Mouse (Mus musculus): ENCODE data around the gene Dnmt3b.
A peak's percentile ranks its signal among the peaks of the same experiment; 100 is the strongest.

Gene Dnmt3b

DNA sequence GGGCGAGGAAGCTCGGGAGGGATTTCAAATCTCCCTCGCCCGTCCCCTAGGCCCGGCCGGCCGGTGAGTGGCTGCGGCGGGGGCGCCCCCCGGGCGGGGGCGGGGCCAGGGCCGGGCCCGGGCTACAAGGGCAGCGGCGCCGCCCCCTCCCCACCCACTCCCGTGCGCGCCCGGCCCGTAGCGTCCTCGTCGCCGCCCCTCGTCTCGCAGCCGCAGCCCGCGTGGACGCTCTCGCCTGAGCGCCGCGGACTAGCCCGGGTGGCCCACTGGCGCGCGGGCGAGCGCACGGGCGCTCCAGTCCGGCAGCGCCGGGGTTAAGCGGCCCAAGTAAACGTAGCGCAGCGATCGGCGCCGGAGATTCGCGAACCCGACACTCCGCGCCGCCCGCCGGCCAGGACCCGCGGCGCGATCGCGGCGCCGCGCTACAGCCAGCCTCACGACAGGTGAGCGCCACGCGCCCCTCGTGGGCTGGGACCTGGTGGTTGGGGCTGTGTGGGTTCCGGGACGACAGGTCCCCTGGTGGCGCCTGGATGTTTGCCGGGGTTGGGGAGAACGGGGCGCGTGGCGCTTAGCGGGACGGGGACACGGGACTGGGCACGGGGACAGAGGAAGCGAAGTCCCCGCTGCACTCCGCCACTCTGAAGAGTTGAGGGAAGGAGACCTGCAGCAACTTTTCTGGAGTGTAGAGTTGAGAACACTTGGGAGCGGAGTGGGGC is at the start of gene Dnmt3b:
TSS of gene Dnmt3b (plus strand) at position 153 of the 716 bp plus-strand sequence.
- peak; percentile 73 to 79 for DNase-seq

DNA sequence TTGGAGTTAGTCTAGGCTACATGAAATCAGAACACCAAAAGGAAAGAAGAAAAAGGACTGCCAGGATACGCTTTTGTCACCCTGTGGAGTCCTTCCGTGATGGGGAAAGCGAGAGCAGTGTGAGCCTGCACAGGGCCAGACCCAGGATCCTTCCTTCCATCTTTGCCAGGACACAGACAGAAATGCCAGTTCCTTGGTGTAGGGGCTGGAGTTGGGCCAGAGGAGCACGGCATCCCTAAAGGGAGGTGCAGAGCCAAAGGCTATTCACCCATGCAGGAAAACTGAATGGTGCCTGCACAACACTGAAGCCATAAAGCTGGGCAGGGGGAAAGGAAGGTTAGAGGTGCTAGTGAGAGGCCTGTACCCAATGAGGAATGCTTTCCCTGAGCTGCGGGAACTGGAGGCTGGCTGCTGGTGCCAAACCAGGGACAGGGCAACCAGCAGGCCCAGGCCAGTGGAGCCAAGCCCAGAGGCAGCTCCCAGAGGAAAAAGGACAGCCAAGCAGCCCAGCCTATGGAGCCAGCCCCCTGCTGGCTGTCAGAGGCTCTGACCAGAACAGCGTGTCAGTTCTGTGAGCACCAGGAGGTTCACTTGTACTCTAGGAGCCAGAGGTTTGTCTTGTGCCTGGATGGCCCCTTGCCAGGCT is 49.1 kb upstream of the Dnmt3b start:
- peak; percentile 62 to 70 for DNase-seq

- DNase-seq: peak in 1 of 2 experiments; percentile 56
These were observed 48.3 kb upstream of the Dnmt3b start for GRCm38 (mm10) chr2:153600667-153601648.

GRCm38 (mm10) chr2:153603724-153604123 is 45.5 kb upstream of the Dnmt3b start:
- peak in 1 of 2 experiments; percentile 55 for DNase-seq

GRCm38 (mm10) chr2:153606421-153606820 is 42.8 kb upstream of the Dnmt3b start:
- peak in 1 of 2 experiments; percentile 37 for DNase-seq

GRCm38 (mm10) chr2:153607870-153608515 is 41.3 kb upstream of the Dnmt3b start:
- DNase-seq: peak; percentile 94 to 96

GRCm38 (mm10) chr2:153609058-153609457 is 40.2 kb upstream of the Dnmt3b start:
- peak; percentile 59 to 62 for DNase-seq

DNA sequence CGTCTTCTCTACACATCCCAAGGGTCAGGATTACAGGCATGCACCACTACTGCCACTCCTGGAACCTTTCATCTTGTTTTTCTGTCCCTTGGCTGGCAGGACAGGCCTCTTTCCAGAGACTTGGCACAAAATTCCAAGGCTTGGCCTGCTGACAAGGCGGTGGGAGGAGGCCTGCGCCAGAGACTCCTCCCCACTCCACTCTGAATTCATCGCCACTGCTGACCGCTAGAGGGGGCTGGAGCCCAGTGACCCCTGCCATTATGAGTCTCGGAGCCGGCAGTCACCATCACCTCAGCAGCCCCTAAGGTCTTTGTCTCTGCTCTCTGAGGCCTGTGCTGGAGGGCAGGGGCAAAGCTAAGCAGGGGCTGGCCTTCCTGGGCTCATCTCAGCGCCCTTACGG is 39.7 kb upstream of the Dnmt3b start:
- DNase-seq: peak; percentile 99

DNA sequence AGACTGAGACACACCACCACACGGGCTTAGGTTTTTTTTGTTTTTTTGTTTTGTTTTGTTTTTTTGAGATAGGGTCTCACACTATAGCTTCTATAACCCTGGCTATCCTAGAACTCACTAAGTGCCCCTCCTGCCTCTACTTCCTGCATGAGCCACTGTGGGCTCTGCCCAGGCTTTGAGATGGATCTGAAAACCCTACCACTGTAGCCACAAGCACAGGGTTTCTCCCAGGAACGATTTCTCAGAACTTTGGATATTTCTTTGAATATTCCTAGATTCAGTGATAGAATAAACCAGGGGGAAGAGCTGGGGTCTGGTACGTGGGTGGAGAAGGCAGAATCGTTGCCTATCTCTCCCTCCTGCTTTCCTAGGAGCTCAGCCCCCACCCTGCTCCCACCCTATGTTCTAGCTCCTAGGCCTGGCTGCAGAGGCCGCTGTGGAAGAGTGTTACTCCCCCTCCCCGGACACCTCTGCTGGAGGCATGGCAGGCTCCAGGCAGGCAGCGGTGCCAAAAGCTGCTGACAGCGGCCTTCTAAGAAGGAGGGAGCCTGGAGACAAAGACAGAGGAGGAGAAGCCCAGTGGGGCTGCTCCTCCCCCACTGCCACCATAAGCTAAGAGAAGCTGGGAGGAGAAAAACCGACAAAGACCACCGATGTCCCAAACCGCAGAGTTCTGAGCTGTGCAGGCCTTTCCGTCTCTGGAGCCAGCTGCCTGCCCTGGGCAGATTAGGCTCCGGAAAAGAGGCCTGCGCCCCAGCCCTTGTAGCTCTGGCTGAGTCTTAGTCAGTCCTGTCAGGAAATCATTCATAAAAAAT is 38.6 kb upstream of the Dnmt3b start:
- no peak for DNase-seq

DNA sequence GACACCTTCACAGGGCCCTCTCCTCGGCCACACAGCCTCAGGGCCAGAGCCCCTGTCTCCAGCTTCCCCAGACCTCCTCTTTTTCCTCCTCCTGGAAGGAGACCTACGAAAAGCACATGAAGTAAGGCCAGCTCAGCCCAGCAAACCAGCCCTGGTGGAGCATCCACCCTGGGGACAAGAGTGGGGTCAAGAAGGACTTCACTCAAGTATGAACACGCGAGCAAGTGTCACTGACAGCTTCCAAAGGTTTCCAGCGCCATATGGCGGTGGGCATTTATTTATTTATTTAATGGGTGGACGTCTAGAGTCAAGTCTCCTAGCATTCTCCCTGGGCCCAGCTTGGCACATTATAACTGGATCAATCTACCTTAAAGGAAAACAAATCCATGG is 38.0 kb upstream of the Dnmt3b start:
- DNase-seq: no peak

DNA sequence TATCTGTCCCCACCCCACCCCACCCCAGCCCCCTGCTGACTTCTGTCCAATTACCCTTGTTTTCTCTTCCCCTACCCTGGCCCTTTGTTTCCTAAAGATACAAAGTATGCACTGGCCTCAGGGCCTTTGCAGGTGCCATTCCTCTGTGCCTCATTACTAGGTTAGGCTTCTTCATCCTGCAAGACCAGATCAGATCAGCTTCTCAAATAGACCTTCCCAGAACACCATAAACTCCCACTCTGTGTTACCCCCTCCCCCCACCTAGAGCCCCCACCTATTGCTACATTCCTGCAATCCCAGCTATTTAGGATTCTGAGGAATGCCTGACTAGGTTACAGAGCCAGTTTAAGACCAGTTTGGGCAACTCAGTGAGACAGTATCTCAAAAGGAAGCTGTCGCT is 37.5 kb upstream of the Dnmt3b start:
- no peak for DNase-seq

DNA sequence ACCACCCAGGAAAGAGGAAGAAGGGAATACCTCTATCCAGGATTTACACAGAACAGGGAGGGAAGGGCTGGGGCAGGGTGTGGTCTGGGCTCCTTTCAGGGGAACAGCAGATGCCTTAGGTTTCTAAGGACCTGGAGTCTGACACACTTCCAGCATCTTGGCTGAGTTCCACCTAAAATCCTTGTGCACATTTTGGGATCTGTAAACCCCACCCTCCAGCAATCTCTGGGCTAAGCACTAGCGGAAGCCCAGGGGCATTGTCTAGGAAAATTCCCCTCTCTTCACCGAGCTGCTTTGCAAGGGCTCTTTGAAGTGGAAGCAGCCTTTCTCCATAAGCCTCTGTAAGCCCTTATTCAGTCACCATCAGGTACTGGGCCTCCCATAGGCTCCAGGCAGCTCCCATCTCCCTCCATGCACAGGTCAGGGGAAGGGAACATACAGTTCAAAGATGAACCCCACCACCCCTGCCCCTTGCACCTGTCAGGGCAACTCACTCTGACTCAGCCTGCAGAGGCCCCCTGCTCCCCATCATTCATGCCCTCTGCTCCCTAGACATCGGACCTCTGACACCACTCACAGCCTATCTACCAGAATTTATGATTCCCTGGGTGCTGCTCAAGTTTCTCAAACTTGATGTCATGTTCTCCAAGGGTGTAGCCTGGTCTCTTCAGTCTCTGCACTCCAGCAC is 36.5 kb upstream of the Dnmt3b start:
- DNase-seq: no peak

DNA sequence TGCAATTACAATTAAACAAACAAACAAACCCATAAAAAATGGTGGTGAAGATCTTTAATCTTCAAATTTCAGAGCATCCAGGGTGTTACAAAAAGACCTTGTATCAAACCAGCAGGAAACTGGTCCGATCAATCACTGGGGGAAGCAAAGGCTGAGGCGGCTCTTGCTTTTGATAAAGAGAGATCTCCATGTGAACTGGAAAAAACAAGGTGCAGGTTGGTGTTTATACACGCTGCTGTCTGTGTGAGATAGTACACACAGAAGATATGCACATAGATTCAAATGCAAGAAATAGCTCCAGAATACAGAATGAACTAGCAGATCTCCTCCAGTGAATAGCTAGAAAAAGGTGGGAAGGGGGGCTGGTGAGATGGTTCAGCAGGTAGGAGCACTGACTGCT is 32.4 kb upstream of the Dnmt3b start:
- no peak for DNase-seq

GRCm38 (mm10) chr2:153618439-153618838 is 30.8 kb upstream of the Dnmt3b start:
- DNase-seq: no peak

GRCm38 (mm10) chr2:153618889-153619288 is 30.4 kb upstream of the Dnmt3b start:
- no peak for DNase-seq

- DNase-seq: no peak
These were observed 26.8 kb upstream of the Dnmt3b start for GRCm38 (mm10) chr2:153622449-153622848.

GRCm38 (mm10) chr2:153630950-153631349 is 18.3 kb upstream of the Dnmt3b start:
- no peak for DNase-seq

GRCm38 (mm10) chr2:153631976-153632870 is 17.0 kb upstream of the Dnmt3b start, which contains the start of gene Commd7:
TSS of gene Commd7 (minus strand) at chr2:153632781.
- DNase-seq: peak; percentile 88 to 92

- DNase-seq: no peak
These were observed 16.4 kb upstream of the Dnmt3b start for GRCm38 (mm10) chr2:153632871-153633226.

DNA sequence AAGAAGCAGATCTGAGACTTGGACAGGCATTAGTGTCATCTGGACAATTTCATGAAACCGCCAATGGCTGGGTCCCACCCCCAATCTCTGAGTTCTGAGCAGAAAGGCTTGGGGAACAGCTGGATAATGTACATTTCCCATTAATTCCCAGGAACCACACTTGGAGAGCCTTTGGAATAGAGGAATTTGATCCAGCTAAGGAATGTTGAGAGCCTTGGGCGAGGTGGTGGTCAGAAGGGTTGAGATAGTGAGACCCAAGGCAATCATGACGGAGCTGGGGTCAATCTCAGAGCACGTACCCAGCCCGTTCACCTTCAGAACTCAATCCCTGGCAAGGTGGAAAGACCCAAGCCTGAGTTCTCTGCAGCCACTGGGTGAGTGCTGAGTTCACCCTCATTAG is 16.0 kb upstream of the Dnmt3b start:
- DNase-seq: no peak

Data from cerebellum, postnatal 14 days (tissue).